Mouse (Mus musculus) left cerebral cortex, postnatal 4 days (tissue): ENCODE measurements at regions not wholly inside any gene's neighbourhood (a gene's known extent, or its start where the extent isn't known, plus 50 kb on each side); places are given as distances from the start of the nearest gene placed in this dataset.

Source experiments
- DNase-seq: peaks from one replicate; pipeline ENCODE4 v3.0.0-alpha.2; 2022
- intact Hi-C: fragments of 180-260 bp; cut with DNase I; formaldehyde crosslinking; loops from one replicate; pipeline ENCODE4 v1.15.1; 2025

- intact Hi-C loops = no loop called here
- no peak for DNase-seq
Measured at GRCm38 (mm10) chr7:111420698-111421097, 337.9 kb upstream of the Eif4g2 start.

GRCm38 (mm10) chr7:111417735-111418134, 334.9 kb upstream of the Eif4g2 start:
- intact Hi-C loops = no loop called here

GRCm38 (mm10) chr7:111416061-111416460, 333.2 kb upstream of the Eif4g2 start:
- no peak for DNase-seq
- intact Hi-C loops = no loop called here

More at GRCm38 (mm10) chr7:111417735-111418134, 334.9 kb upstream of the Eif4g2 start:
- no peak for DNase-seq

- no peak for DNase-seq
- intact Hi-C loops = no loop called here
Measured at GRCm38 (mm10) chr7:111413745-111414144, 330.9 kb upstream of the Eif4g2 start.

GRCm38 (mm10) chr7:111412957-111413356, 330.1 kb upstream of the Eif4g2 start:
- intact Hi-C loops = no loop called here
- no peak for DNase-seq

- DNase-seq = no peak
- intact Hi-C loops = no loop called here
Measured at GRCm38 (mm10) chr7:111411386-111411960, 328.6 kb upstream of the Eif4g2 start.

- intact Hi-C loops = no loop called here
- DNase-seq = no peak
Measured at GRCm38 (mm10) chr7:111395972-111396371, 313.1 kb upstream of the Eif4g2 start.

- no peak for DNase-seq
- intact Hi-C loops = no loop called here
Measured at GRCm38 (mm10) chr7:111395111-111395510, 312.3 kb upstream of the Eif4g2 start.

GRCm38 (mm10) chr7:111393846-111394245, 311.0 kb upstream of the Eif4g2 start:
- DNase-seq = no peak
- intact Hi-C loops = no loop called here

GRCm38 (mm10) chr7:111389690-111390089, 306.9 kb upstream of the Eif4g2 start:
- intact Hi-C loops = no loop called here
- no peak for DNase-seq

GRCm38 (mm10) chr7:111374534-111374933, 291.7 kb upstream of the Eif4g2 start:
- no peak for DNase-seq
- intact Hi-C loops = no loop called here

- intact Hi-C loops = no loop called here
- no peak for DNase-seq
Measured at GRCm38 (mm10) chr7:111373380-111374173, 290.7 kb upstream of the Eif4g2 start.

- DNase-seq = peak; percentile 57
- intact Hi-C loops = no loop called here
Measured at GRCm38 (mm10) chr7:111370421-111370887, 287.6 kb upstream of the Eif4g2 start.

GRCm38 (mm10) chr7:111368296-111369004, 285.6 kb upstream of the Eif4g2 start:
- DNase-seq = peak; percentile 57
- intact Hi-C loops = no loop called here

- intact Hi-C loops = no loop called here
- DNase-seq = no peak
Measured at GRCm38 (mm10) chr7:111366951-111367653, 284.3 kb upstream of the Eif4g2 start.

- intact Hi-C loops = no loop called here
- DNase-seq = no peak
Measured at GRCm38 (mm10) chr7:111365384-111365783, 282.6 kb upstream of the Eif4g2 start.

- no peak for DNase-seq
- intact Hi-C loops = no loop called here
Measured at GRCm38 (mm10) chr7:111363206-111363605, 280.4 kb upstream of the Eif4g2 start.

GRCm38 (mm10) chr7:111362646-111363045, 279.8 kb upstream of the Eif4g2 start:
- no peak for DNase-seq
- intact Hi-C loops = no loop called here

GRCm38 (mm10) chr7:111355088-111355656, 272.3 kb upstream of the Eif4g2 start:
- intact Hi-C loops = no loop called here
- DNase-seq = no peak

- intact Hi-C loops = no loop called here
- DNase-seq = no peak
Measured at GRCm38 (mm10) chr7:111354066-111354465, 271.2 kb upstream of the Eif4g2 start.

GRCm38 (mm10) chr7:111352176-111352575, 269.3 kb upstream of the Eif4g2 start:
- intact Hi-C loops = no loop called here

More at GRCm38 (mm10) chr7:111352176-111352575, 269.3 kb upstream of the Eif4g2 start:
- no peak for DNase-seq
